Mouse (Mus musculus): ENCODE data around the gene Pax3. TPM values are rescaled to one million over a fixed set of nuclear protein-coding genes. Genes with fewer than 3 reads are reported as not detected.

The Pax3 gene
- polyA plus RNA-seq, 1 experiment = not detected

DNA sequence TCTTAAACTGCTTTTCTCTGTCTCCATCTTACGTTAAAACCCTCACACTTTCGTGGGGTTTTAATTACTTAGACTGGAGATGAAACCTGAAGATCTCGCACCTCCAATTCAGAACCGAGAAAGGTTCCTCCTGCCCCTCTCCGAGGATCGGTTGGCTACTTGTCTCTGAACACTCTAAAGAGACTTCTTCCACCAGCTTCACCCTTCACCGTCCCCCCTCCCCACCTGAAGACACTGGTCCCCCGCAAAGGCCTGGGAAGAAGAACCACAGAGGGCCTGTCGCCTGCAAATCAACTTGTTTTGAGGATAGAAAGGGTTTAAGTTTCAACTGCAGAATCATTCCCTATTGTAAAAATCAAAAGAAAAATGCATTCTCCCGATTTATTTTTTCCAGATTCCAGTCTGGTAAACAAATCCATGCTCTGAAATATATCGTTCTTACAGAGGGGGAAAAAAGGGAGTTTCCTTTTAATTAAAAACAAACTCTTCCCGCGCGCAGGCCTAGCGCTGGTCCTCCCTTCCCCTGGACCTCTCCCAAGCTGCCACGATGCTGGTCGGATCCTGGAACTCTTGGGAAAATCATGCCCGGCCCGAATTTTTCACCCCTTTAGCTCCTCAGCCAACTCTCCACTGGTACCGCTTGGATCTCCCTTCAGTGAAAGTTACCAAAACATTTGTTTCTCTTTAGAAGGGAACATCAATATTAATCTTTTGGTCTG is 4.0 kb downstream of the Pax3 start:
- Histone ChIP-seq H3K4me3 (ENCODE audit: low read depth, low read length) (no peak overlapping the region), H3K4me1 (ENCODE audit: control insufficient read depth, insufficient read depth, insufficient read length, low read length) (peaks cover 9% of the 10 kb centered on the region), H3K27me3 (ENCODE audit: control insufficient read depth, insufficient read depth, low read length) (peaks cover 79% of the 10 kb centered on the region), H3K36me3 (ENCODE audit: control insufficient read depth, insufficient read depth, low read length) (no peaks in the 10 kb centered on the region), H3K27ac (ENCODE audit: insufficient read depth, low read depth, low read length) (no peak overlapping the region)
- no peak for TF ChIP-seq CTCF (IDR thresholded peaks at IDR 0.05; ENCODE audit: extremely low read depth, insufficient read length, insufficient replicate concordance, low read depth, low read length)
- TF ChIP-seq POLR2A (IDR thresholded peaks at IDR 0.05; ENCODE audit: low read depth, low read length) = no peak
- 6% methylated on average over 20 of the region's 20 CpGs for WGBS

DNA sequence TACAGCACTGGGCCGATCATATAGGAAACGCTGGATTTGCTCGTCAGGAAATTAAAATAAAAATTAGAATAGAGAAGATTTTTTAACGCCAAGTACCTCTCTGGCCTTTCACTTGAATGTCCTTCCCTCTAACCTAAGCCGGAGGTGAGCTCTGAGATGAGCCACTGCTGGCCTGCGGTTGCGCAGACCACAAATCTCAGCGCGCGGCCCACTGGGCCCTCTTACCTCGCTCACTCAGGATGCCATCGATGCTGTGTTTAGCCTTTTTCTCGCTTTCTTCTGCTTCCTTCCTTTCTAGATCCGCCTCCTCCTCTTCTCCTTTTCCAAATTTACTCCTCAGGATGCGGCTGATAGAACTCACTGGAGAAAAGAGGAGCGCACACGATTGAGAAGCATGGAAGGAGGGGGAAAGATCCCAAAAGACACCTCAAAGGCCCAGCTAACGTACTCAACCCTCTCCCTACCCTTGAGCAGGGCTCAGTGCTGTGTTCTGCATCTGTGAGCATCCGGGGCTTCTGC is 4.7 kb downstream of the Pax3 start:
- 8% methylated on average over 19 of the region's 19 CpGs for WGBS
- H3K36me3 ChIP-seq (ENCODE audit: control insufficient read depth, insufficient read depth, low read length) = no peaks in the 10 kb centered on the region
- no peak overlapping the region for H3K27ac ChIP-seq (ENCODE audit: insufficient read depth, low read depth, low read length)
- peaks cover 79% of the 10 kb centered on the region for H3K27me3 ChIP-seq (ENCODE audit: control insufficient read depth, insufficient read depth, low read length)
- no peak for TF ChIP-seq POLR2A (IDR thresholded peaks at IDR 0.05; ENCODE audit: low read depth, low read length)
- no peak for TF ChIP-seq CTCF (IDR thresholded peaks at IDR 0.05; ENCODE audit: extremely low read depth, insufficient read length, insufficient replicate concordance, low read depth, low read length)
- H3K4me1 ChIP-seq (ENCODE audit: control insufficient read depth, insufficient read depth, insufficient read length, low read length) = peaks cover 9% of the 10 kb centered on the region
- no peak overlapping the region for H3K4me3 ChIP-seq (ENCODE audit: low read depth, low read length)

- H3K4me3 ChIP-seq (ENCODE audit: low read depth, low read length) = no peak overlapping the region
- H3K4me1 ChIP-seq (ENCODE audit: control insufficient read depth, insufficient read depth, insufficient read length, low read length) = peaks cover 5% of the 10 kb centered on the region
- WGBS = 44% methylated on average over 1 of the region's 1 CpGs
- H3K27ac ChIP-seq (ENCODE audit: insufficient read depth, low read depth, low read length) = no peak overlapping the region
- TF ChIP-seq CTCF (IDR thresholded peaks at IDR 0.05; ENCODE audit: extremely low read depth, insufficient read length, insufficient replicate concordance, low read depth, low read length) = no peak
- no peak for TF ChIP-seq POLR2A (IDR thresholded peaks at IDR 0.05; ENCODE audit: low read depth, low read length)
- H3K27me3 ChIP-seq (ENCODE audit: control insufficient read depth, insufficient read depth, low read length) = peaks cover 78% of the 10 kb centered on the region
- no peaks in the 10 kb centered on the region for H3K36me3 ChIP-seq (ENCODE audit: control insufficient read depth, insufficient read depth, low read length)
These were observed 5.2 kb downstream of the Pax3 start for GRCm38 (mm10) chr1:78191761-78192160.

- Histone ChIP-seq H3K36me3 (ENCODE audit: control insufficient read depth, insufficient read depth, low read length) (no peaks in the 10 kb centered on the region), H3K4me1 (ENCODE audit: control insufficient read depth, insufficient read depth, insufficient read length, low read length) (peaks cover 1% of the 10 kb centered on the region; the same call in 1 of the 2 replicates), H3K27me3 (ENCODE audit: control insufficient read depth, insufficient read depth, low read length) (peaks cover 77% of the 10 kb centered on the region), H3K27ac (ENCODE audit: insufficient read depth, low read depth, low read length) (no peak overlapping the region), H3K4me3 (ENCODE audit: low read depth, low read length) (no peak overlapping the region)
- TF ChIP-seq CTCF (IDR thresholded peaks at IDR 0.05; ENCODE audit: extremely low read depth, insufficient read length, insufficient replicate concordance, low read depth, low read length) (no peak), POLR2A (IDR thresholded peaks at IDR 0.05; ENCODE audit: low read depth, low read length) (no peak)
- 45% methylated on average over 1 of the region's 1 CpGs for WGBS
These were observed 5.6 kb downstream of the Pax3 start for GRCm38 (mm10) chr1:78191331-78191730.

GRCm38 (mm10) chr1:78190386-78191111 is 6.4 kb downstream of the Pax3 start:
- no peak for TF ChIP-seq POLR2A (IDR thresholded peaks at IDR 0.05; ENCODE audit: low read depth, low read length)
- no peak for TF ChIP-seq CTCF (IDR thresholded peaks at IDR 0.05; ENCODE audit: extremely low read depth, insufficient read length, insufficient replicate concordance, low read depth, low read length)
- peaks cover 69% of the 10 kb centered on the region for H3K27me3 ChIP-seq (ENCODE audit: control insufficient read depth, insufficient read depth, low read length)
- WGBS = 8% methylated on average over 12 of the region's 12 CpGs
- no peaks in the 10 kb centered on the region for H3K36me3 ChIP-seq (ENCODE audit: control insufficient read depth, insufficient read depth, low read length)
- no peaks in the 10 kb centered on the region; the same call in 1 of the 2 replicates for H3K4me1 ChIP-seq (ENCODE audit: control insufficient read depth, insufficient read depth, insufficient read length, low read length)
- H3K27ac ChIP-seq (ENCODE audit: insufficient read depth, low read depth, low read length) = no peak overlapping the region
- H3K4me3 ChIP-seq (ENCODE audit: low read depth, low read length) = no peak overlapping the region

- Histone ChIP-seq H3K27ac (ENCODE audit: insufficient read depth, low read depth, low read length) (no peak overlapping the region), H3K4me3 (ENCODE audit: low read depth, low read length) (no peak overlapping the region), H3K4me1 (ENCODE audit: control insufficient read depth, insufficient read depth, insufficient read length, low read length) (no peaks in the 10 kb centered on the region; the same call in 1 of the 2 replicates), H3K36me3 (ENCODE audit: control insufficient read depth, insufficient read depth, low read length) (no peaks in the 10 kb centered on the region), H3K27me3 (ENCODE audit: control insufficient read depth, insufficient read depth, low read length) (peaks cover 66% of the 10 kb centered on the region)
- 2% methylated on average over 47 of the region's 47 CpGs for WGBS
- TF ChIP-seq POLR2A (IDR thresholded peaks at IDR 0.05; ENCODE audit: low read depth, low read length) (no peak), CTCF (IDR thresholded peaks at IDR 0.05; ENCODE audit: extremely low read depth, insufficient read length, insufficient replicate concordance, low read depth, low read length) (no peak)
These were observed 7.2 kb downstream of the Pax3 start for GRCm38 (mm10) chr1:78189501-78190345.
